Mouse (Mus musculus) heart, embryonic 16.5 days (tissue): ENCODE data around the gene Psg16. TPM values are rescaled to one million over a fixed set of nuclear protein-coding genes. Genes with fewer than 3 reads are reported as not detected.

Experiments
- ATAC-seq: fragments of 200-750 bp; cut with Nextera tagmentation; replicated peaks from 2 replicates; pipeline ENCODE4 v1.8.0; 2017; ENCODE audit warnings: moderate number of reproducible peaks; ENCODE audit not compliant: insufficient read depth, low FRiP score; ENCODE audit errors: extremely low read depth
- H3K27ac ChIP-seq: fragments of 300-500 bp; sonication (generic); 2 replicates; pipeline ENCODE4 v1.5.1; 2014; ENCODE audit warnings: mild to moderate bottlenecking, low read length, control low read depth, moderate library complexity
- H3K27me3 ChIP-seq: fragments of 300-500 bp; sonication (generic); 2 replicates; pipeline ENCODE4 v1.6.1; 2014; ENCODE audit warnings: low read length, mixed read lengths; ENCODE audit not compliant: control insufficient read depth, insufficient read depth
- H3K36me3 ChIP-seq: fragments of 300-500 bp; sonication (generic); 2 replicates; pipeline ENCODE4 v1.6.1; 2014; ENCODE audit not compliant: control insufficient read depth, insufficient read depth
- H3K4me1 ChIP-seq: fragments of 300-500 bp; sonication (generic); 2 replicates; pipeline ENCODE4 v1.6.1; 2014; ENCODE audit warnings: low read length, mixed read lengths; ENCODE audit not compliant: control insufficient read depth, insufficient read depth
- H3K4me2 ChIP-seq: fragments of 300-500 bp; sonication (generic); 2 replicates; pipeline ENCODE4 v1.6.1; 2014; ENCODE audit warnings: low read depth, mild to moderate bottlenecking, control low read depth, low read length
- H3K4me3 ChIP-seq: fragments of 300-500 bp; sonication (generic); 2 replicates; pipeline ENCODE4 v1.5.1; 2014; ENCODE audit warnings: mild to moderate bottlenecking, control low read depth, low read length
- H3K9ac ChIP-seq: fragments of 300-500 bp; sonication (generic); 2 replicates; pipeline ENCODE4 v1.6.1; 2014; ENCODE audit warnings: low read length, control low read depth
- H3K9me3 ChIP-seq: fragments of 300-500 bp; sonication (generic); replicated peaks from 2 replicates; pipeline ENCODE4 v1.6.1; 2016; ENCODE audit warnings: low read length; ENCODE audit not compliant: control insufficient read depth
- WGBS: fragments of 180-500 bp; shearing (Covaris S2); extraction: QIAGEN DNeasy Blood & Tissue Kit; methylation state at CpG from one replicate; pipeline ENCODE4 v1.1.7; 2014; 5-methylcytosine and 5-hydroxymethylcytosine counted together
- polyA plus RNA-seq: library from polyadenylated mRNA; unstranded; fragments of >200 nt; fragmentation: Nextera tagmentation; extraction: Ambion mirVana; gene quantifications from 2 replicates; pipeline ENCODE4 v1.2.1, GENCODE M21; 2015

The Psg16 gene
- polyA plus RNA-seq, 1 experiment from 2014 or later: 0.17 TPM

GRCm38 (mm10) chr7:17028923-17029322 is 44.9 kb upstream of the Psg16 start:
- ATAC-seq: no peak
- Histone ChIP-seq H3K27me3 (no peaks in the 10 kb centered on the region), H3K9me3 (no peaks in the 10 kb centered on the region), H3K36me3 (peaks cover 17% of the 10 kb centered on the region), H3K4me2 (no peak overlapping the region), H3K4me3 (no peak overlapping the region), H3K9ac (no peak overlapping the region), H3K27ac (peak overlapping the region; percentile 37), H3K4me1 (peaks cover 37% of the 10 kb centered on the region)
- whole genome bisulfite sequencing: 76% methylated on average over 7 of the region's 7 CpGs

DNA sequence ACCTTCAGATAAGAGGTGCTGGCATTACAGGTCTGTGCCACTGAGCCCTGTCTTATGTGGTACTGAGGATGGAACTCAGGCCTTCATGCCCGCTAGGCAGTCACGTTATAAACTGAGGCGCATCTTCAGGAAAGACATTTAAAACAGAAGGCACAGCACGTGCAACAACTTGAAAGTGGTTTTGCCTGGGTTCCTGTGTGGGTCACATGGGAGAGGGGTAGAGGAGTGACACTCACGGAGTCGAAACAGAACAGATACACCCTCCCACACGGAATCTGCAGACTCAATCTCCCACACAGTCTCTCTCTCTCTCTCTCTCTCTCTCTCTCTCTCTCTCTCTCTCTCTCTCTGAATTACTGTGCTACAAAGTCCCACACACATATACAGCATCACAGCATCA is 43.6 kb upstream of the Psg16 start:
- Histone ChIP-seq H3K9me3 (no peaks in the 10 kb centered on the region), H3K9ac (no peak overlapping the region), H3K4me3 (no peak overlapping the region), H3K36me3 (peaks cover 30% of the 10 kb centered on the region), H3K27me3 (no peaks in the 10 kb centered on the region), H3K27ac (no peak overlapping the region), H3K4me2 (no peak overlapping the region), H3K4me1 (peaks cover 24% of the 10 kb centered on the region)
- no peak for ATAC-seq
- 64% methylated on average over 7 of the region's 7 CpGs for WGBS

GRCm38 (mm10) chr7:17038018-17038695 is 35.7 kb upstream of the Psg16 start:
- H3K27me3 ChIP-seq: no peaks in the 10 kb centered on the region
- no peaks in the 10 kb centered on the region for H3K4me1 ChIP-seq
- ATAC-seq: no peak
- no peak overlapping the region for H3K4me2 ChIP-seq
- no peaks in the 10 kb centered on the region for H3K9me3 ChIP-seq
- whole genome bisulfite sequencing: 64% methylated on average over 9 of the region's 9 CpGs
- H3K4me3 ChIP-seq: no peak overlapping the region
- H3K36me3 ChIP-seq: peaks cover 81% of the 10 kb centered on the region
- H3K27ac ChIP-seq: no peak overlapping the region
- H3K9ac ChIP-seq: no peak overlapping the region

DNA sequence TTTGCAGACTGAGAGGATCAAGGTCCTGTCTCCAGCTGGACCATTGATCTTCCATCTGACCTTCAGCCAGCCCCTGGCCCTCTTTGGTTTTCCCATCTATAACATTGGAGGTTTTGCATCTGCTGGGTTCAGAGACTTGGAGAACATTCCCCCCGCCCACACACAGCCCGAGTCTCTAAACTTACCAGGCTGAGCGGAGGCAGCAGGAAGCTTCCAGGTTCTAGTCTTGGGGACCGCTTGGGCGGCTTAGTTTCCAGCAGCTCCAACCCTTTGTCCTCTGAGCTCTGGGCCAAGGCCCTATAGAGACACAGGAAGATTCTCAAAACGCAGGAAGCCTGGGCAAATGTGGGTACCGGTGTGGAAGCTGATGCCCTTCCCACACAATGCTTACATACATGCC is 34.5 kb upstream of the Psg16 start:
- ATAC-seq: no peak
- Histone ChIP-seq H3K4me1 (no peaks in the 10 kb centered on the region), H3K36me3 (peaks cover 81% of the 10 kb centered on the region), H3K27ac (no peak overlapping the region), H3K4me2 (no peak overlapping the region), H3K9ac (no peak overlapping the region), H3K27me3 (no peaks in the 10 kb centered on the region), H3K4me3 (no peak overlapping the region), H3K9me3 (0 out of 2 replicates have a peak, but pooled peaks cover 4% of the 10 kb centered on the region)
- WGBS: 92% methylated on average over 7 of the region's 7 CpGs

DNA sequence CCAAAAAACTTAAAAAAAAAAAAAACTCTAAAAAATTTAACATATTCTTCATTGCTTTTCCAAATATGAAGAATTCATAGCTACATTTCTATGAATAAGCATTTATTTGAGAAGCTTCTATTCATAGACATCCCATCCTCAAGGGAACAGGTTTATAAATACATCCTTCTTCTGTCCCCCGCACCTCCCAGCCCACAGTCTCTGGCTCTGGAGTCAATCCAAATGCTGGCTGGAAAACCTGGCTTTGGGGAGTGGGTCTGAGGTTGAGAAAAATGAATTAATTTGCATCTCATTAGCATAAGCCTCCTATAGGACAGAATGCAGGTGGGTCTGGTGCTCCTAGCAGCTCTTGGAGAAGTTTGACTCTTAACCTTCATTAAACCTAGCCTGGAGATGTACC is 28.1 kb upstream of the Psg16 start:
- no peak for ATAC-seq
- Histone ChIP-seq H3K36me3 (peaks cover 71% of the 10 kb centered on the region), H3K9ac (no peak overlapping the region), H3K9me3 (0 out of 2 replicates have a peak, but pooled peaks cover 4% of the 10 kb centered on the region), H3K4me3 (no peak overlapping the region), H3K4me2 (no peak overlapping the region), H3K27ac (peak overlapping the region; percentile 10; the same call in 1 of the 2 replicates), H3K4me1 (peaks cover 11% of the 10 kb centered on the region; the same call in 1 of the 2 replicates), H3K27me3 (no peaks in the 10 kb centered on the region)
- 19% methylated on average over 1 of the region's 1 CpGs for WGBS

DNA sequence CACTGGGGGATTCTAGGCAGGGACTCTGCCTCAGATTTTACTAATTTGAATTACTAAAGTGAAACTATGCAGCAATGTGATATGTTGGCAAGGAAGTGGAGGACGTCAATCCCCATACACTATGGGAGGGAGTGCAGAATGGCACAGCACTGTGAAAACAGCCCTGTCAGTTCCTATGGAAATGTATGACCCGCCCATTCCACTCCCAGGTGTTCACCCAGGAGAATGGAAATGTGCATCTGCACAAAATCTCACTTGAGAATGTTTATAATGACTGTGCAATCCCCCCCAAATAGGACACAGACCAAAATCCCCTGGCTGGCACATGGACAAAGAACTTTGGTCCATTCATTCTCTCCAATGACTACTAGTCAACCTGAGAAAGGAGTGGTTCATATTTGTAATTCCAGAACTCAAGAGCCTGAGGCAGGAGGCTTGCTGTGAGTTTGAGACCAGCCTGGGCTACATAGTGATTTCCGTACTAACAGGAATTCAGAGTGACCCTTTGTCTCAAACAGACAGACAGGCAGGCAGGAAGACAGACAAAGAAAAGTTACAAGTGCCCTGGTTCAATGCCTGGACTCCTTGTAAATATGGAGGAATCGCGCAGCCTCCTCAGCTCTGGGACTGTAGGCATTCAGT is 26.7 kb upstream of the Psg16 start:
- Histone ChIP-seq H3K9ac (no peak overlapping the region), H3K27me3 (no peaks in the 10 kb centered on the region), H3K9me3 (0 out of 2 replicates have a peak, but pooled peaks cover 4% of the 10 kb centered on the region), H3K4me3 (no peak overlapping the region), H3K36me3 (peaks cover 69% of the 10 kb centered on the region), H3K27ac (no peak overlapping the region), H3K4me1 (peaks cover 11% of the 10 kb centered on the region; the same call in 1 of the 2 replicates), H3K4me2 (no peak overlapping the region)
- ATAC-seq: no peak
- WGBS: 87% methylated on average over 5 of the region's 5 CpGs

GRCm38 (mm10) chr7:17048431-17049190 is 25.2 kb upstream of the Psg16 start:
- H3K27me3 ChIP-seq: no peaks in the 10 kb centered on the region
- H3K9ac ChIP-seq: no peak overlapping the region
- 79% methylated on average over 10 of the region's 10 CpGs for WGBS
- H3K4me3 ChIP-seq: no peak overlapping the region
- ATAC-seq: no peak
- H3K4me2 ChIP-seq: no peak overlapping the region
- peaks cover 11% of the 10 kb centered on the region for H3K4me1 ChIP-seq
- no peak overlapping the region for H3K27ac ChIP-seq
- H3K9me3 ChIP-seq: 0 out of 2 replicates have a peak, but pooled peaks cover 2% of the 10 kb centered on the region
- peaks cover 65% of the 10 kb centered on the region for H3K36me3 ChIP-seq

- no peaks in the 10 kb centered on the region for H3K27me3 ChIP-seq
- ATAC-seq: no peak
- WGBS: 47% methylated on average over 11 of the region's 11 CpGs
Measured at GRCm38 (mm10) chr7:17050491-17050890, 23.3 kb upstream of the Psg16 start.

More at GRCm38 (mm10) chr7:17050491-17050890, 23.3 kb upstream of the Psg16 start:
- Histone ChIP-seq H3K9ac (no peak overlapping the region), H3K4me2 (no peak overlapping the region), H3K4me3 (no peak overlapping the region), H3K27ac (no peak overlapping the region), H3K4me1 (peaks cover 8% of the 10 kb centered on the region), H3K9me3 (no peaks in the 10 kb centered on the region), H3K36me3 (peaks cover 67% of the 10 kb centered on the region)
